Mouse (Mus musculus) midbrain, embryonic 11.5 days (tissue): ENCODE data around the gene Cntln. TPM values are rescaled to one million over a fixed set of nuclear protein-coding genes. Genes with fewer than 3 reads are reported as not detected.
A peak's percentile ranks its signal among the peaks of the same experiment; 100 is the strongest.

Experiments used
- ATAC-seq: fragments of 200-750 bp; cut with Nextera tagmentation; 2 replicates; pipeline ENCODE4 v1.8.0; 2017; ENCODE audit warnings: moderate TSS enrichment, moderate library complexity; ENCODE audit not compliant: low FRiP score
- DNase-seq: peaks from one replicate; pipeline ENCODE4 v3.0.0; 2015; ENCODE audit warnings: low spot score; ENCODE audit errors: missing footprints
- H3K27ac ChIP-seq: fragments of 300-500 bp; sonication (generic); 2 replicates; pipeline ENCODE4 v1.5.1; 2014; ENCODE audit warnings: low read depth, low read length
- H3K27me3 ChIP-seq: fragments of 300-500 bp; sonication (generic); 2 replicates; pipeline ENCODE4 v1.6.1; 2014; ENCODE audit warnings: mild to moderate bottlenecking, low read length, moderate library complexity, mixed read lengths; ENCODE audit not compliant: control insufficient read depth, insufficient read depth
- H3K36me3 ChIP-seq: fragments of 300-500 bp; sonication (generic); 2 replicates; pipeline ENCODE4 v1.6.1; 2014; ENCODE audit warnings: mild to moderate bottlenecking, low read length, moderate library complexity, mixed read lengths; ENCODE audit not compliant: control insufficient read depth, insufficient read depth
- H3K4me1 ChIP-seq: fragments of 300-500 bp; sonication (generic); 2 replicates; pipeline ENCODE4 v1.6.1; 2014; ENCODE audit warnings: low read length; ENCODE audit not compliant: control insufficient read depth, insufficient read depth
- H3K4me2 ChIP-seq: fragments of 300-500 bp; sonication (generic); 2 replicates; pipeline ENCODE4 v1.6.1; 2014; ENCODE audit warnings: mild to moderate bottlenecking, moderate library complexity
- H3K4me3 ChIP-seq: fragments of 300-500 bp; sonication (generic); 2 replicates; pipeline ENCODE4 v1.5.1; 2014; ENCODE audit warnings: low read depth, low read length
- H3K9ac ChIP-seq: fragments of 300-500 bp; sonication (generic); 2 replicates; pipeline ENCODE4 v1.6.1; 2014; ENCODE audit warnings: low read length
- H3K9me3 ChIP-seq: fragments of 300-500 bp; sonication (generic); 2 replicates; pipeline ENCODE4 v1.6.1; 2016; ENCODE audit warnings: low read length; ENCODE audit not compliant: control insufficient read depth
- WGBS: fragments of 180-500 bp; shearing (Covaris S2); extraction: QIAGEN DNeasy Blood & Tissue Kit; methylation state at CpG from one replicate; pipeline ENCODE4 v1.1.7; 2014; 5-methylcytosine and 5-hydroxymethylcytosine counted together
- polyA plus RNA-seq: library from polyadenylated mRNA; unstranded; fragments of >200 nt; fragmentation: Nextera tagmentation; extraction: Ambion mirVana; gene quantifications from 2 replicates; pipeline ENCODE4 v1.2.1, GENCODE M21; 2014

Gene Cntln
- polyA plus RNA-seq, 1 experiment from 2014 or later, result 11.1 TPM

- H3K27me3 ChIP-seq, result no peaks in the 10 kb centered on the region
- no peaks in the 10 kb centered on the region for H3K4me1 ChIP-seq
- H3K4me3 ChIP-seq, result no peak overlapping the region
- ATAC-seq, result no peak
- peak; percentile 75 for DNase-seq
- no peaks in the 10 kb centered on the region for H3K36me3 ChIP-seq
- H3K4me2 ChIP-seq, result no peak overlapping the region
- H3K9ac ChIP-seq, result no peak overlapping the region
- no peak overlapping the region for H3K27ac ChIP-seq
- 93% methylated on average over 4 of the region's 4 CpGs for WGBS
- H3K9me3 ChIP-seq, result no peaks in the 10 kb centered on the region
Measured at GRCm38 (mm10) chr4:85102168-85102567, 218.1 kb downstream of the Cntln start.

GRCm38 (mm10) chr4:85106416-85106815, 222.3 kb downstream of the Cntln start:
- 67% methylated on average over 1 of the region's 1 CpGs for WGBS
- H3K9me3 ChIP-seq, result no peaks in the 10 kb centered on the region
- no peak for ATAC-seq
- H3K4me2 ChIP-seq, result no peak overlapping the region
- no peak for DNase-seq
- no peaks in the 10 kb centered on the region for H3K4me1 ChIP-seq
- H3K36me3 ChIP-seq, result no peaks in the 10 kb centered on the region
- H3K27ac ChIP-seq, result no peak overlapping the region
- no peak overlapping the region for H3K9ac ChIP-seq
- H3K27me3 ChIP-seq, result no peaks in the 10 kb centered on the region
- H3K4me3 ChIP-seq, result no peak overlapping the region

- Histone ChIP-seq H3K9me3 (no peaks in the 10 kb centered on the region), H3K27me3 (no peaks in the 10 kb centered on the region), H3K4me1 (no peaks in the 10 kb centered on the region), H3K4me2 (no peak overlapping the region), H3K4me3 (no peak overlapping the region), H3K27ac (no peak overlapping the region), H3K9ac (no peak overlapping the region), H3K36me3 (no peaks in the 10 kb centered on the region)
- ATAC-seq (no peak), DNase-seq (no peak)
- WGBS, result 91% methylated on average over 2 of the region's 2 CpGs
Measured at GRCm38 (mm10) chr4:85106961-85107360, 222.9 kb downstream of the Cntln start.

DNA sequence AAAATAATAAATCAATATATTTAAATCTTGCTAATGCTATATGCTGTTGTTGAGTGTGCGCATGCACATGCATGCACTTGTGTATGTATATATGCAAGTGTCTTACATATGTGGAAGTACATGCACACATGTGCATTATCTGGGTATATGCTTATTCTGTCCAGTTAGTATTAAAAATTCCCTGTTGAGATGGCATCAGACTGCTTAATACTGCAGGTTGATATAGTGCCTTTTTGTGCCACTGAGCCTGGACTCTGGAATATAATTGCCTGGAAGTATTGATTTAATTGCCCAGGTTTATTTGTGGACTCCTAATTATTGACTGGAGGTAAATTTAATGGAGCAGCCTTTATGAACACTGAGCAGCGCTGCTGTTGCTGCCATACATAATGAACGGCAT, 236.2 kb downstream of the Cntln start:
- Histone ChIP-seq H3K27ac (no peak overlapping the region), H3K9me3 (no peaks in the 10 kb centered on the region), H3K4me2 (no peak overlapping the region), H3K4me1 (no peaks in the 10 kb centered on the region), H3K4me3 (no peak overlapping the region), H3K36me3 (no peaks in the 10 kb centered on the region), H3K27me3 (no peaks in the 10 kb centered on the region), H3K9ac (no peak overlapping the region)
- ATAC-seq (no peak), DNase-seq (no peak)
- 86% methylated on average over 3 of the region's 3 CpGs for WGBS

DNA sequence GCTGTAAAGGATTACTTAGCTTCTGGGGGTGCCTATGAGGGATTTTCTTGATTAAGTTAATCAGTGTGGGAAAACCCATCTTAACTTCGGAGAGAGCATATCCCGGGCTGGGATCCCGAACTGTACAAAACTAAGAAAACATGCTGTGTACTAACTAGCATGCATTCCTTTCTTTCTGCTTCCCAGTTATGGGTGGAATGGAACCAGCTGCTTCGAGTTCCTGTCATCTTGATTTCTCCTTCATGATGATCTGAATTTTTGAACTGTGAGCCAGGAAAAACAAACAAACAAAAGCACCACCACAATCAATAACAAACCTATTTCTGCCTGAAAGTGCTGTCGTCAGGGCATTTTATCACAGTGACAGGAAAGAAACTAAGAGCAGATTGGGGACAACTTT, 265.6 kb downstream of the Cntln start:
- Histone ChIP-seq H3K4me2 (no peak overlapping the region), H3K9me3 (no peaks in the 10 kb centered on the region), H3K4me1 (no peaks in the 10 kb centered on the region), H3K27me3 (no peaks in the 10 kb centered on the region), H3K36me3 (no peaks in the 10 kb centered on the region), H3K9ac (no peak overlapping the region), H3K27ac (no peak overlapping the region), H3K4me3 (no peak overlapping the region)
- DNase-seq, result no peak
- no peak for ATAC-seq
- 83% methylated on average over 5 of the region's 5 CpGs for WGBS

DNA sequence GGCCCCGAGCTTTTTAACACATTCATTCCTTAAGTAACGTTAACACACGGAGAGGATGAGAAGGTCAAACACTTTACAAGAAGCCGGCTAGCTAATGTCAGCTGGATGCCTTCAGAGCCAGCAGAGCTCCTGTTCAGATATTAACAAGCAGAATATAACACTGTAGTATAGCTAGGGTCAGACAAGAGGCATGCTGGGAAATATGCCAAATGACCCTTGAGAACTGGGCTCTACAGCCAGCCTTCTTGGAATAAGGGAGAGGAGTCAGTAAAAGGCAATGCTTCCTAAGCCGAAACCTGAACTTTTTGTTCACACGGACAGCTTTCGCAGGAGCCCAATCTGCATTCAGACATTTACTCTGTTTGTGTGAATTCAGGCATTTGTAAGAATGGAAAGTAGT, 267.8 kb downstream of the Cntln start:
- Histone ChIP-seq H3K4me2 (no peak overlapping the region), H3K36me3 (no peaks in the 10 kb centered on the region), H3K27me3 (no peaks in the 10 kb centered on the region), H3K4me1 (no peaks in the 10 kb centered on the region), H3K9me3 (no peaks in the 10 kb centered on the region), H3K4me3 (no peak overlapping the region), H3K27ac (no peak overlapping the region), H3K9ac (no peak overlapping the region)
- 86% methylated on average over 7 of the region's 7 CpGs for whole genome bisulfite sequencing
- DNase-seq (peak; percentile 72), ATAC-seq (no peak)

GRCm38 (mm10) chr4:85154361-85154760, 270.3 kb downstream of the Cntln start:
- H3K36me3 ChIP-seq, result no peaks in the 10 kb centered on the region
- DNase-seq (no peak), ATAC-seq (no peak)
- H3K9me3 ChIP-seq, result no peaks in the 10 kb centered on the region
- H3K27me3 ChIP-seq, result no peaks in the 10 kb centered on the region
- no peak overlapping the region for H3K4me3 ChIP-seq
- no peak overlapping the region for H3K27ac ChIP-seq
- 88% methylated on average over 1 of the region's 1 CpGs for WGBS
- H3K4me2 ChIP-seq, result no peak overlapping the region
- no peaks in the 10 kb centered on the region for H3K4me1 ChIP-seq
- no peak overlapping the region for H3K9ac ChIP-seq

DNA sequence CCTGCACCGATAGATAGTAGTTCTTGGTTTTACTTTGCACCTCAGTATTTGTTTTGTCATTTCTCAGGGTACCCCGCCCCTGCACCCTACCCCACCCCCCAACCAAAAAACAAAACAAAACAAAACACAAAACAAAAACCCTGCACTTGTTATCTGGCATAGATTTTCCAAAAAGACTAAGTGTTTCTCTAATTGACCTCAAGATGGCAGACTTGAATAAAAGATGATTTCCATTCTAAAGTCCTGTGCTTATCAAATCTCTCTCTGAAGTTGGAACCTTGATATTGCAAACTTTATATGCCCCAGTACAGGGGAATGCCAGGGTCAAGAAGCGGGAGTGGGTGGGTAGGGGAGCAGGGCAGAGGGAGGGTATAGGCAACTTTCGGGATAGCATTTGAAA, 277.0 kb downstream of the Cntln start:
- no peak overlapping the region for H3K4me3 ChIP-seq
- H3K9me3 ChIP-seq, result no peaks in the 10 kb centered on the region
- DNase-seq (peak; percentile 54), ATAC-seq (peak; percentile 19; the same call in 1 of the 2 replicates)
- 64% methylated on average over 4 of the region's 4 CpGs for WGBS
- no peak overlapping the region for H3K9ac ChIP-seq
- no peak overlapping the region for H3K4me2 ChIP-seq
- H3K4me1 ChIP-seq, result no peaks in the 10 kb centered on the region
- H3K27me3 ChIP-seq, result no peaks in the 10 kb centered on the region
- no peaks in the 10 kb centered on the region for H3K36me3 ChIP-seq
- no peak overlapping the region for H3K27ac ChIP-seq

DNA sequence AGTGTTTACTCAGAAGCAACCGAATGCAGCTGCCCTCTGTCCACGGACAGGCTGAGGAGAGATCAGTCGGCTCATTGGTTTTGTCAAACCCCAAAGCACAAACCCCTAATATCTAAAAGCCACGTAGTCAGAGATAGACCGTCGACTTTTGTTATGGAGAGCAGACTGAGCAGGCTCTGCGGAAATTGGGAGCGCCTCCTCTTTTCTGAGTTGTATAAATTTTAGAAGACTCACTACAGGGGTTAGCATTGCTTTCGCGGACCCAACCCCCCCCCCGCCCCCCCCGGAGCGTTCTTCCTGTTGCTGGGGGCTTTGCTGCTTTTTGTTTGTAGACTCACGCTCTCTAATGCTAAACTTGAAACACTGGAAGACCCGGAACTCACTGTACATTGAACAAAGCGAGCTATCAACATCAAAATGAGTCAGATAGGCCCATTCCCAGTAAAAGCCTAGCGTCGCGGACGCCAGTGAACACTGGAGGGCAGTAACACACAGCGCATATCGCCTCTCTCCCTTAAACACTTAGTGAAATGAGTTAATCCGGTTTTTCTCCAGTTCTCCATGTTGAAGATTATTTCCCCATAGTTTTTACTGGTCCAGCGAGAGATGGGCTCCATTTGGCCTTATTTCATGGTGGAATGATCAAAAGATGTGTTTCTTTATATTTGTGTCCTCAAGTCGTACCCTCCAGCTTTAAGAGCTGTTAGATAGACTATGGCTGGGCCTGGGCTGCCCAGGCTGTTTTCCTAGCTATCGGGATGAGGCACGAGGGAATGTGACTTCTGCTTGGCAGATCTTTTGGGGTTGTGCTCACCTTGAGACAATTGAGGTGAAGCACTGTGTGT, 278.6 kb downstream of the Cntln start:
- ATAC-seq (peak; percentile 89), DNase-seq (peak; percentile 95)
- no peak overlapping the region for H3K4me2 ChIP-seq
- no peaks in the 10 kb centered on the region for H3K4me1 ChIP-seq
- H3K27ac ChIP-seq, result no peak overlapping the region
- no peaks in the 10 kb centered on the region for H3K9me3 ChIP-seq
- no peaks in the 10 kb centered on the region for H3K27me3 ChIP-seq
- 25% methylated on average over 27 of the region's 27 CpGs for WGBS
- peak overlapping the region; percentile 13; the same call in 1 of the 2 replicates for H3K9ac ChIP-seq
- H3K36me3 ChIP-seq, result no peaks in the 10 kb centered on the region
- H3K4me3 ChIP-seq, result no peak overlapping the region
